Mouse (Mus musculus): Measurements from ENCODE around the gene Ppp1ca.
A peak's percentile ranks its signal among the peaks of the same experiment; 100 is the strongest.

Ppp1ca gene

DNA sequence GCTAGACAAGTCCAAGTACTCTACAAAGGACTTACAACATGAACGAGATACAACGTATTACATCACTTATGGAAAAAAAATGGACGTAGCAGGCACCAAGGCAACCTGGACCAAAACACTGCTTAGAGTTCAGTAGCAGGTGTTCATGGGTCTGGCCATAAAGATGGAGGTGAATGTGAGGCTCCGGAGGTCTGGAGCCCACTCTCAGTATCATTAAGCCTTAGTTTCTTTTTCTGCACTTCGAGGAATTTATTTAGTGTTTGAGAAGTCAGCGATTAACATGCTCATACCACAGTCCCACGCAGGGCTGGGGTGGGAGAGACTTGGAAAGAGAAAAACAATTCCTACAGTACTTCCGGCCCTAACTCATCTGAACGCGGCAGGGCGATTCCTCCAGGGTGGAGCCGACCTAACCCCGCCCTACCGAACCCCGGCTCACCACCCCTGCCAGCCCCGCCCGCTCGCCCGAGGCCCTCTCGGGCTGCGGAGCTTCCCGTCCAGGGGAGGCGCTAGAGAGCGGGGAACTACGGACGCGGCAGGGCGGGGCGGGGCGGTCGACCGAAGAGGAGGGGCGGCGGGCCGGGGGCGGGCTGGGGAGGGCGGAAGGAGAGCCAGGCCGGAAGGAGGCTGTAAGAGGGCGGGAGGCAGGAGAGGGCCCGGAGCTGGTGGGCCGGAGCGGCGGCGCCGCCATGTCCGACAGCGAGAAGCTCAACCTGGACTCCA lies at the start of gene Ppp1ca:
TSS of gene Ppp1ca (plus strand) at position 538 of the 723 bp plus-strand sequence.
- peak; percentile 93 for DNase-seq (ENCODE audit: low spot score)

DNA sequence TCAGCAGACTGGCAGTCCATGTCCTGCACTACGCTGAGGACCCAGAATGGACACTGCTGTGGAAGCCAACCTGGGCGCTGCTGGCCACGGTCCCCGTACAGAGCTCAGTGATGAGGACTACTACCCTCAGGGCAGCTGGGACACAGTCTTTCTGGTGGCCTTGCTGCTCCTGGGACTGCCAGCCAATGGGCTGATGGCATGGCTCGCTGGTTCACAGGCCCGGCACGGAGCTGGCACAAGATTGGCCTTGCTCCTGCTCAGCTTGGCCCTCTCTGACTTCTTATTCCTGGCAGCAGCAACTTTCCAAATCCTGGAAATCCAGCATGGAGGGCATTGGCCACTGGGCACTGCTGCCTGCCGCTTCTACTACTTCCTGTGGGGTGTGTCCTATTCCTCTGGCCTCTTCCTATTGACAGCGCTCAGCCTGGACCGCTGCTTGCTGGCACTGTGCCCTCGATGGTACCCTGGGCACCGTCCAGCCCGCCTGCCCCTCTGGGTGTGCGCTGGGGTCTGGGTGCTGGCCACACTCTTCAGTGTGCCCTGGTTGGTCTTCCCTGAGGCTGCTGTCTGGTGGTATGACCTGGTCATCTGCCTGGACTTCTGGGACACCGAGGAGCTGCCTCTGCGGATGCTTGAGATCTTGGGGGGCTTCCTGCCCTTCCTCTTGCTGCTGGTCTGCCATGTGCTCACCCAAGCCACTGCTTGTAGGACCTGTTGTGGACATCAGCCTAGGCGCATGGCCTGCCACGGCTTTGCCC lies 49.3 kb upstream of the Ppp1ca start:
- no peak for DNase-seq (ENCODE audit: low spot score)

- DNase-seq (ENCODE audit: low spot score) = no peak
Observed at GRCm38 (mm10) chr19:4143759-4144268, 48.1 kb upstream of the Ppp1ca start, which contains the start of gene Cabp4. Gene Cabp4, minus strand, starts transcription at chr19:4144033.

DNA sequence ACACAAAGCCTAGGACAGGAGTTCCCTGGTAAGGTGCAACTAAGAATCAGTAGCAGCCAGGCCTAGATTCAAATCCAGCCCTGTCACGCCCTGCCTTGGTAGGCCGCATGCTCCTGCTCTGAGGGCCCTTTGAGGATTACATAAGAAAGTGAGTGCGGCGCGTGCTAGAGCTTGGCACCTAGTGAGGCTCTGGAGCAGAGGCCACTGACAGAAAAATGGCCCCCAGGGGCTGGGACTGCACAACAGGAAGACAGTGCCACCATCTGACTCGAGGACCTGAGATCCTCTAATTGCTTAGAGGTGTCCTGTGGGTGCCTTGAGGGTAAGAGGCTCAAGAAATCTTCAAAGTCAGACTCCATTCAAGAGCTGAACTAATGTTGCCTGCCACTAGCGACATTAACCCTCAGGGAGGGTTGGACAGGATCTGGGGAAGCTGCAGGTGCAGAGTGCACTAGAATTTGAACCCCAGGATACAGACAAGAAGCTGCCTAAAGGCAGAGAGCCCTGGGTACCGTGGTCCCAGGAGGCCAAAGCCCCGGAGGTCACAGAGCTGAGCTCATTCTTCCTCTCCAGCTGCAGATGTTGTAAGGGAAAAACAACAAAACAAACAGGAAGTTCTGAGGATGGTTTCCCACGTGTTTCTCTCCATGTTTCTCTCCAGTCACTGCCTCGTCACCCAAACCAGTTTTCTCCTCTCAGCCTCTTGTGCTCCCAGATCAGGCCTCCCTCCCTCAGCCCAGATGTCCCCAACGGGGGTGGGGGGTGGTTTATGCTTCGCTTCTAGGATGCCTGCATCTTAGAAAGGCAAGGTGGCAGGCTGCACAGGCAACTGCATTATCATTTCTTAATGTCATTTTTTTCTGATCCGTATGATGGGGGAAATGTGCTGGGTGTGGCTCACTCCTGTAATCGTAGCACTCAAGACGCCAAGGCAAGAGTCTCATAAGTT lies 47.0 kb upstream of the Ppp1ca start:
- DNase-seq (ENCODE audit: low spot score) = no peak

DNA sequence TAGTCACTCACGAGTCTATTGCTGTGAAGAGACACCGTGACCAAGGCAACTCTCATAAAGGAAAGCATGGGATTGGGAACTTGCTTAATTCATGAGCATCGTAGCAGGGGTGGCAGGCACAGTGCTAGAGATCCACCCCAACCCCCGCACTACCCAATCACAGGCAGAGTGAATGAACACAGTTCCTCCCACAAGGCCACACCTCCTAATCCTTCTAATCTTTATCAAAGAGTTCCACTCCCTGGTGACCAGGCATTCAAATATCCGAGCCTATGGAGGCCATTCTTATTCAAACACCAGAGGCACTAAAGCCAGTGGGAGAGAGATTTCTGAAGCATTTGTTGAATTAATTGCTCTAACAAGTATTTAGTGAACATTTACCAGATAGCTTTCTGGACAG lies 45.9 kb upstream of the Ppp1ca start:
- no peak for DNase-seq (ENCODE audit: low spot score)

DNA sequence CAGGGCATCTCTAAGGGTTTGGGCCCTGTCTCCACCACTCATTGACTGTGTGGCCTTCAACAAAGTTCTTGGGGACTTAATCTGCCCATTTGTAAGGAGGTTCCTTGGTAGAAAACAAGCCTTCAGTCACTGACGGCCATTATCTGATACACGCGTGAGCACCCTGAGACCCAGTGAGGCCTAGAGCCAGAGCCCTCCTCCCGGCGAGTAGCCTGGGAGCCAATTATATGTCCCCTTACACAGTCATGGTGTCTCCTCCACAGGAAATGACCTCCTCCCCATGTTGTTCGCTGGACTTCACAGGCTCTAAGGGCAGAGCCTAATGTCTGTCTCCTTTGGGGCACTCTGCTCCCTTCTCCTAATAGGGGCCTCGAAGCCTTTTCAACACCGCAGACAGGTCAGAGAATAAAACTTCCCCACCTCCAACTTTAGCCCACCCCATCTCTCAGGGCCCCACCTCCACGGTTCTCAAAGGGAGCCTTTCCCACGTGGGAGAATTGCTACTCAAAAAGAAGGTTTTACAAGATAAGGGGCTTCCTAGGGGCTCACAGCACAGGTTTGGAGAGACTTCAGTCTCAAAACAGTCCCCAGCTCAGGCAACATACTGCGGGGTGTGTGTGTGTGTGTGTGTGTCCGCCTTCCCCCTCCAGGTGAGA lies 45.4 kb upstream of the Ppp1ca start:
- no peak for DNase-seq (ENCODE audit: low spot score)

DNA sequence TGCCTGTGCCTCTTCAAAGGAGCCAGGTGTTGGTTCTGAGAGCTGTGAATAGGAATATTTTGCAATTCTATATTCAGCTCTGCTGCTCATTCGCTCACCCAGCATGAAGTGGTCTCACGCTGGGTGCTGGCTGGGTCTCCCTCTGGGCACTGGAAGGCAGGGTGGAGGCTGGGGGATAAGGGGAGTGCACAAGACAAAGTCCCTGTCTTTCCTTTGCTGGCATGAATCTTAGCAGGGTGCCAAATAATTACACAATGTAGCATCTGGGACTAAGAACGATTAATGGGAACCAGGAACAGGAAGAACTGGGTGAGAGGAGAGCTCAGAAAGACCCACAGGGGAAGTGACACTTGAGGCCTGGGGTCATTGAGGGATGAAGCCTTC lies 44.9 kb upstream of the Ppp1ca start:
- no peak for DNase-seq (ENCODE audit: low spot score)

- DNase-seq (ENCODE audit: low spot score) = no peak
Observed at GRCm38 (mm10) chr19:4147782-4148490, 43.9 kb upstream of the Ppp1ca start.

DNA sequence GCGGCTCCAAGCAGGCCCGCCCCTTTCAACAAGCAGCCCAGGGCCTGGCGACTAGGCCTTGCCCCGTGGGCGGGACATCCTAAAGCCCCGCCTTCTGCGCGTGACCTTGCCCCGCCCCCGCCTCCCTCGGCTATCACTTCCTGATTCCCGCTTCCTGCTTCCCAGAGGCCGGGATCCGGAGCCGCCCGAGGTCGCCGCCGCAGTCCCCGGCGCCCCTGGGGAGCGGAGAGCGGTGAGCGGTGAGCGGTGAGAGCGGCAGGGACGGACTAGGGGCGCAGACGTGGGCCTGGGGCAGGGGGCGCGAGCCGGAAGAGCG lies 43.4 kb upstream of the Ppp1ca start, which contains the start of gene Coro1b:
TSS of gene Coro1b (plus strand) at position 129 of the 316 bp plus-strand sequence.
- DNase-seq (ENCODE audit: low spot score) = peak; percentile 95

DNA sequence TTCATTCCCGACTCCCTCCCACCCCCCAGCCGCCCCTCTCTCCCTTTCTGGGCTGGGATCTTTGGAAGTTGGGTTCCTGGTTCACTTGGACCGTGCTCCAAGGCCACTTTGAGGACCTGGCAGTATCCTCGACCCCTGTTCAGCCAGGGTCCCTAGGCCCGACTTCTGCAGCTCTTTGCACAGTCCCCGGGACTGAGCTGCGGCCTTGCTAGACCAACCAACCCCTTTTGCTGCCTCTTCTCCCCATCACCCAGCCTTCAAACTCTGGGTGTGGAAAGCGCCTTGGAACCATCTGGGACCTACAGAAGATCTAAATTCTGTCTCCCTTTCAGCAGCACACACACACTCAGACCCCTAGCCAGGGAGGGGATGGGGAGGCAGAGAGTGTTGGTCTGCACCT lies 43.0 kb upstream of the Ppp1ca start:
- DNase-seq (ENCODE audit: low spot score) = no peak

- DNase-seq (ENCODE audit: low spot score) = no peak
Observed at GRCm38 (mm10) chr19:4149283-4149682, 42.6 kb upstream of the Ppp1ca start.

DNA sequence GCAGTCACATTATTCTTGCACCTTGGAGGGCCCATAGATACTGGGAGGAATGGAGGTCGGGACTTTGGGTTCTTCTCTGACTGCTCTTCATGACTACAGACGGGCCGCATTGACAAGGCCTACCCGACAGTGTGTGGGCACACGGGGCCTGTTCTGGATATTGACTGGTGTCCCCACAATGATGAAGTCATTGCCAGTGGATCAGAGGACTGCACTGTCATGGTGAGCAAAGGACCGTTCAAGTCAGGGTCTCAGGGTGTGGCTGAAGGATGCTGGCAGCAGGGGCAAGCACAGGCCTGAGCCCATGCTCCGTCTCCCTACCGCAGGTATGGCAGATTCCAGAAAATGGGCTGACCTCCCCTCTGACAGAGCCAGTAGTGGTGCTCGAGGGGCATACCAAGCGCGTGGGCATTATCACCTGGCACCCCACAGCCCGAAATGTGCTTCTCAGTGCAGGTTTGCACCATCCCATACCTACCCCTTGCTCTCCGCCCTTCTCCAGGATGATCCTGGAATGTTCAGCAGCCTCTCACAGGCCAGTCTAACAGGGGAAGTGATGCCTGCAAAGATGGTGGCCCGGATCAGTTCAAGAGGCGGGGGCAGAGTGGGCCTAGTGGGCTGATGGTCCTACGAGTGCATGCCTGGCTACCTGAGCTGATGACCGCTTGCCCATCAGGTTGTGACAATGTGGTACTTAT lies 42.0 kb upstream of the Ppp1ca start:
- no peak for DNase-seq (ENCODE audit: low spot score)

GRCm38 (mm10) chr19:4150567-4151487 lies 41.0 kb upstream of the Ppp1ca start:
- no peak for DNase-seq (ENCODE audit: low spot score)

DNA sequence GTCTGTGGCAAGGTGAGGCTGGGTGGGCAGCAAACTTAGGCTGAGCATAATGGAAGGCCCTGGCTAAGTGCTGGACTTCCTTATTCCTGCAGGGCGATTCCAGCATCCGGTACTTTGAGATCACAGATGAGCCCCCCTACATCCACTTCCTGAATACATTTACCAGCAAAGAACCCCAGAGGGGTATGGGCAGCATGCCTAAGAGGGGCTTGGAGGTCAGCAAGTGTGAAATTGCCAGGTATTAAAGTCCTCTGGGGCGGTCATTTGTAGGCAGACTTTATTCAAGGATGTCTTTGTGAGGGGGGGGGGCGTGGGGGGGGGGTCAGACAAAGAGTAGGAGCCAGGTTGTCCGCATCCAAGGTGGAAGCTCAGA lies 40.4 kb upstream of the Ppp1ca start:
- DNase-seq (ENCODE audit: low spot score) = no peak

GRCm38 (mm10) chr19:4151898-4152297 lies 40.0 kb upstream of the Ppp1ca start:
- DNase-seq (ENCODE audit: low spot score) = no peak

DNA sequence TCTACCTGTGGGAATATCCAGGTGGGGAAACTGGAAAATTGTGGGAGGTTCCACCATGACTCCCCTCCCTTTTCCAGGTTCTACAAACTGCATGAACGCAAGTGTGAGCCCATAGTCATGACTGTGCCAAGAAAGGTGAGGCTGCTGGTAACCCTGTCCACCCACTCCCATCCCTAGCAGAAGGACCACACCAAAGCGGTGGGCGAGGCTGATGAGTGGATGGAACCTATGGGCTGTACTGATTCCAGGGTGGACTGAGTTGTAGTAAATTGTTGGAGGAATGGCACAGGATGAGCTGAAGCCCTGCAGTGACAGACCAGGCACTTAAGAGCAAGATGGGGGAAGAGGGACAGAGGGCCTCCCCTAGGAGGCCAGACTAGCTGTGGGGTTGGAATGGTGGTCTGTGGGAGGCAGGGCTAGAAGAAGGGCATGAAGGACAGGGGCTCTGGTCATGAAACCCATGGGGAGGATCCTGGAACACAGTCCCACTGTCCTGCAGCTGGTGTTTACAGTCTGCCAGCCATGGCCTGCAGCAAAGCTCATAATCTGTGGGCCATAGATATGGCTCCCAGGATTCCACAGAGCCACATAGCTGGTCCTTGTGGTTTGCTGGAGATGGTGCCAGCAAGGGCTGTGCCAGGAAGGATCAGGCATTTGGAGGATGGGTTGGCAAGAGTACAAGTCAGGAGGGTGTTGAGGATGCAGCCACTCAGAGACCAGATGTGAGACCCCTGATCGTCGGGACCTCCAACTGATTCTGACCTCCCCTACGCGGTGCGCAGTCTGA lies 39.2 kb upstream of the Ppp1ca start:
- DNase-seq (ENCODE audit: low spot score) = no peak

DNA sequence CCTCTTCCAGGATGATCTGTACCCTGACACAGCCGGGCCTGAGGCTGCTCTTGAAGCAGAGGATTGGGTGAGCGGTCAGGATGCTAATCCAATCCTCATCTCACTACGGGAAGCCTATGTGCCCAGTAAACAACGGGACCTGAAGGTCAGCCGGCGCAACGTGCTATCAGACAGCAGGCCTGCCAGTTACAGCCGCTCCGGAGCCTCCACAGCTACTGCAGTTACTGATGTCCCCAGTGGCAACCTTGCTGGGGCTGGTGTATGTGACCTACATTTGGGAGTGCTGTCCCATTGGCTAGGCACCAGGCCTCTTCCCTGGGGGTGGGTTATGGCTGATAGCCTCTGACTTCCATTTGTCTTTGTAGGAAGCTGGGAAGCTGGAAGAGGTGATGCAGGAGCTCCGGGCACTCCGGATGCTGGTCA lies 38.6 kb upstream of the Ppp1ca start, which contains the start of gene Ptprcap:
TSS of gene Ptprcap (plus strand) at position 373 of the 423 bp plus-strand sequence.
- no peak for DNase-seq (ENCODE audit: low spot score)

DNA sequence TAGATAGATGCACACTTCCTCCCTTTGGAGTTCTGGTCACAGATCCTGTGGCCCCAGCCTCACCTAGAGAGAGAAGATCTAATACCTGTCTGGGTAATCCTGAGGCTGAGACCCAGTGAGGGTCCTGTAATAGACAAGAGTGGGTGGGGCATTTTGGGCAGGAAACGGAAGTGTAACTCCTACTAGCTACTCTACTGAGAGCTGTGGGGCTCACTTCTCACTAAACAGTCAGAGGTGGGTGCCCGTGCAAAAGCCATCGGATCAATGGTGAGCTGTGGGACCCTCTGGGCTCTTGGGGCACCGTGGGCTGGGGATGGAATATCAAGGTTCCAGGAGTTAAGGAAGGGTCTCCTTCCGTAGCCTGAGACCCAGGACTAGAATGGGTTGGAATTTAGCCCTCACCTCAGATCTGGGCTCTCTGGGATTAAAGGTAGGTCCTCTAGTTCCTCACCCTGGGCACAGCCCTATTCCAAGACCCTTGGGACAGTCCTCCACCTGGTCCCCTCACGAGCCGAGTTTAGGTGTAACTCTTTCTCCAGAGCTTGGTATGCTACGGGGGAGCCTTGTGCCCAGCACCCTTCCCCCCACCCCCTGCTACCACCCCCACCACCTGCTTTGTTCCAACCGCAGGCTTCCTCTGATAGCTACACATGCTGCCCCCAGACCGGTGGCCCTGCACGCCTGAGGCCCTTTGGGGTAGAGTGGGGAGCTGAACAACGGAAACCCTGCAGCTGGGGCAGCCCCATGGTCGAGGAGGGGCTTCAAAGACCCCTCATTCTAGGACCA lies 37.2 kb upstream of the Ppp1ca start:
- no peak for DNase-seq (ENCODE audit: low spot score)
